Mouse (Mus musculus) lung, postnatal 0 days (tissue): ENCODE measurements around the gene Ramp1.

ENCODE experiments used
- CTCF ChIP-seq: IDR thresholded peaks from 2 replicates; pipeline ENCODE4 v1.5.1; 2016; ENCODE audit warnings: antibody characterized with exemption, mild to moderate bottlenecking
- EP300 ChIP-seq: IDR thresholded peaks from 2 replicates; pipeline ENCODE4 v1.6.1; 2016; ENCODE audit warnings: antibody characterized with exemption, mild to moderate bottlenecking, control low read depth

GRCm38 (mm10) chr1:91211591-91212008 is 32.0 kb downstream of the Ramp1 start:
- TF ChIP-seq EP300 (no peak), CTCF (no peak)
